Mouse (Mus musculus) embryonic facial prominence, embryonic 15.5 days (tissue): ENCODE measurements at regions not wholly inside any gene's neighbourhood (a gene's known extent, or its start where the extent isn't known, plus 50 kb on each side); places are given as distances from the start of the nearest gene placed in this dataset.

Experiments
- ATAC-seq: fragments of 200-750 bp; cut with Nextera tagmentation; 2 replicates; pipeline ENCODE4 v1.8.0; 2017; ENCODE audit warnings: low read depth, moderate TSS enrichment; ENCODE audit not compliant: insufficient number of reproducible peaks, low FRiP score, low TSS enrichment
- H3K27ac ChIP-seq: fragments of 300-500 bp; sonication (generic); replicated peaks from 2 replicates; pipeline ENCODE4 v1.5.1; 2015; ENCODE audit warnings: mild to moderate bottlenecking, inconsistent platforms
- H3K27me3 ChIP-seq: fragments of 300-500 bp; sonication (generic); 2 replicates; pipeline ENCODE4 v1.6.1; 2015; ENCODE audit warnings: inconsistent platforms
- H3K36me3 ChIP-seq: fragments of 300-500 bp; sonication (generic); 2 replicates; pipeline ENCODE4 v1.6.1; 2015; ENCODE audit warnings: mild to moderate bottlenecking, inconsistent platforms
- H3K4me1 ChIP-seq: fragments of 300-500 bp; sonication (generic); 2 replicates; pipeline ENCODE4 v1.6.1; 2015; ENCODE audit warnings: inconsistent platforms
- H3K4me2 ChIP-seq: fragments of 300-500 bp; sonication (generic); replicated peaks from 2 replicates; pipeline ENCODE4 v1.6.1; 2015; ENCODE audit warnings: mild to moderate bottlenecking, inconsistent platforms
- H3K4me3 ChIP-seq: fragments of 300-500 bp; sonication (generic); replicated peaks from 2 replicates; pipeline ENCODE4 v1.5.1; 2015; ENCODE audit warnings: mild to moderate bottlenecking, inconsistent platforms
- H3K9ac ChIP-seq: fragments of 300-500 bp; sonication (generic); 2 replicates; pipeline ENCODE4 v1.6.1; 2015; ENCODE audit warnings: inconsistent platforms
- H3K9me3 ChIP-seq: fragments of 300-500 bp; sonication (generic); replicated peaks from 2 replicates; pipeline ENCODE4 v1.6.1; 2016; ENCODE audit warnings: inconsistent platforms
- WGBS: fragments of 180-500 bp; shearing (Covaris S2); methylation state at CpG from one replicate; pipeline ENCODE4 v1.1.7; 2015; 5-methylcytosine and 5-hydroxymethylcytosine counted together

DNA sequence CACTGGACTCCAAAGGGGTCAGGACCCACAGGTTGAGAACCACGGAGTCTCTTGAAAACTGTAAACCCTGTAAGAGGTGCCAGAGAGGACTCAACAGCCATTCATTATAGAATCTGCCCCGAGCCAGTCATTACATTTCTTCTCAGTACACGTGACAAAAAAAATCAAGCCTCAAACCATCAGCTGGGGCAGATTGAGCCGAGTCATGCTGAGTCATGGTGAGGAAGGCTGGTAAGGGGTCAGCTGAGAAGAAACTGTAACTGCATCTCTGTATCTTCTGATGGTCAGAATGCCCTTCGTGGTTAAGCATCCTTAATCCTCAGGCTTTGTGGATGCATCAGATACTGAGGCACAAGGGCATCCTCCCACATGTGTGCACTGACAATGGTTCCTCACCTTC, 207.2 kb upstream of the Prok2 start:
- Histone ChIP-seq H3K4me2 (no peak overlapping the region), H3K27me3 (no peaks in the 10 kb centered on the region), H3K27ac (no peak overlapping the region), H3K36me3 (no peaks in the 10 kb centered on the region), H3K9ac (no peak overlapping the region), H3K4me3 (no peak overlapping the region), H3K4me1 (peaks cover 9% of the 10 kb centered on the region), H3K9me3 (no peaks in the 10 kb centered on the region)
- ATAC-seq = no peak
- WGBS = 72% methylated on average over 5 of the region's 5 CpGs

DNA sequence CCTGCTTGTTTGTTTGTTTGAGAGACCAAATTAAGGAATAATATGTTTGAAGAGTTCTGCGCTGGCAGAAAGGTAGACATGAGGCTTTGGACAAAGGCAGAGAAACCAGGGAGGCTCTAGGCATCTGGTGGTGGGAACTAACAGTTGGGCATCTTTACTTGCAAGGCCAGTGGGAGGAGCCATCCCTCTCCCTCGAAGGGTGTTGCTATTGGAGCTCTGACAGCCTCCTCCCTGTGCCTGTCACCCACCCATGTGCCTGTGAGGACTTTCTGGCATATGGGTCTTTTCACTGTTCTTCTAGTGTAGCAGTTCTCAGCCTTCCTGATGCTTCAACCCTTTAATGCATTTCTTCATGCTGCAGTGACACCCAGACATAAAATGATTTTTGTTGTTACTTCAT, 206.7 kb upstream of the Prok2 start:
- ATAC-seq = no peak
- WGBS = 52% methylated on average over 2 of the region's 2 CpGs
- H3K9me3 ChIP-seq = no peaks in the 10 kb centered on the region

DNA sequence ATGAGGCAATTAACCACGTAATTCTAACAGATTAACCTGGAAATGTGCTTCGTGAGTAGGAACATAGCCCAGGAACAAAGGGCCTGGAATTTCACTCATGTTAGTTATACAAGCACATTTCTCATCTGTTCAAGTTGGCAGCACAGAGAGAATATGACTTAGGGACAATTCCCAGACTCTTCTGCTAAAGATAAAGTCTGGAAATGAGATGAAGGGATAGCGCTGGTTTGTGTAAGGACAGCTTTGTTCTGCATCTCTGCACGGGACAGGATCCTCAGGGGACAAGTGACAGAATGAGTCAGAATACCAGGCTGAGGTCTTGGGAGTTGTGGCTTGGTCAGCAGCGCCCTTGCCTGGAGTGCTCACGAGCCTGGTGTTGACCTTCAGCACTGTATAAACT, 206.2 kb upstream of the Prok2 start:
- no peak for ATAC-seq
- no peaks in the 10 kb centered on the region for H3K9me3 ChIP-seq
- H3K27me3 ChIP-seq = no peaks in the 10 kb centered on the region
- H3K4me3 ChIP-seq = no peak overlapping the region
- H3K4me1 ChIP-seq = peaks cover 9% of the 10 kb centered on the region
- H3K27ac ChIP-seq = no peak overlapping the region
- 65% methylated on average over 6 of the region's 6 CpGs for WGBS
- no peaks in the 10 kb centered on the region for H3K36me3 ChIP-seq
- no peak overlapping the region for H3K4me2 ChIP-seq
- no peak overlapping the region for H3K9ac ChIP-seq

More for the DNA sequence above, 206.7 kb upstream of the Prok2 start:
- Histone ChIP-seq H3K27ac (no peak overlapping the region), H3K4me3 (no peak overlapping the region), H3K27me3 (no peaks in the 10 kb centered on the region), H3K4me2 (no peak overlapping the region), H3K36me3 (no peaks in the 10 kb centered on the region), H3K9ac (no peak overlapping the region), H3K4me1 (peaks cover 9% of the 10 kb centered on the region)

DNA sequence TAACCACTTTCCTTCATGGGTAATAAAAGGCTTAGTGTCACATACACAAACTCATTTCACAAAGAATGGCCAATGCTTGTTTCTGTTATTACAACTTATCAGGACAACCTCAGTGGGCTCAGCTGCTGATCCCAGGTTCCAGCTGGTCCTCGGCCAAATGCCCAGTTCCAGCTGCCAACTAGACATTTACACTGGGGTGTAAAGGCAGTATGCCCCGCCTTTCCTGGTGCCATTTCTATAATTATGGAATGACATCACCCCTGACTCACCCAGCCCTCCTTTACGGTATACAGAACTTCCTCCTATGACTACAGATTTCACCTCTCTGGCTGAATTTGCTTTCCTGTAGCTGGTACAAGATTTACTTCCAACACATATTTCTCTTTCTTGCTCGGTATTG, 205.4 kb upstream of the Prok2 start:
- WGBS = 66% methylated on average over 4 of the region's 4 CpGs
- Histone ChIP-seq H3K27me3 (no peaks in the 10 kb centered on the region), H3K36me3 (no peaks in the 10 kb centered on the region), H3K9ac (no peak overlapping the region), H3K27ac (no peak overlapping the region), H3K9me3 (no peaks in the 10 kb centered on the region), H3K4me2 (no peak overlapping the region), H3K4me3 (no peak overlapping the region), H3K4me1 (peaks cover 9% of the 10 kb centered on the region)
- ATAC-seq = no peak

DNA sequence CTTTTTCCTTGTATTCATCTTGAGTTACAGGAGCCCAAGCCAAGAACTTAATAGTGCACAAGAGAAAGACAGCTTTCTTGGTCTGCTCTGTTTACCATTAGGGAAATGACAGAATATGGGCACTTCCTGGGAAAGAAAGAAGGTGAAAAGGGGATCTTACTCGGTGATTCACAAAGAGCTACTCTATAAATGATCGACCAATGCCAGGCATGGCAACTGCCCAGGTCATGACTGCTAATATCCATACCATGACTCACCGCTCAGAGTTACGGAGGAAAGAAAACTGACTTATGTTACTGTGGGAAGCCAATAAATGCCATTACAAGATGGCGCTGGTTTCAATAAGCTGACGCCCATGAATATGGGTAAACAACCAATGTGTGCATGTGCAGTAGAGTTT, 204.1 kb upstream of the Prok2 start:
- no peaks in the 10 kb centered on the region for H3K9me3 ChIP-seq
- H3K4me2 ChIP-seq = no peak overlapping the region
- peaks cover 9% of the 10 kb centered on the region for H3K4me1 ChIP-seq
- H3K27ac ChIP-seq = no peak overlapping the region
- WGBS = 83% methylated on average over 6 of the region's 6 CpGs
- no peak overlapping the region for H3K9ac ChIP-seq
- H3K4me3 ChIP-seq = no peak overlapping the region
- no peak for ATAC-seq
- H3K27me3 ChIP-seq = no peaks in the 10 kb centered on the region
- no peaks in the 10 kb centered on the region for H3K36me3 ChIP-seq

DNA sequence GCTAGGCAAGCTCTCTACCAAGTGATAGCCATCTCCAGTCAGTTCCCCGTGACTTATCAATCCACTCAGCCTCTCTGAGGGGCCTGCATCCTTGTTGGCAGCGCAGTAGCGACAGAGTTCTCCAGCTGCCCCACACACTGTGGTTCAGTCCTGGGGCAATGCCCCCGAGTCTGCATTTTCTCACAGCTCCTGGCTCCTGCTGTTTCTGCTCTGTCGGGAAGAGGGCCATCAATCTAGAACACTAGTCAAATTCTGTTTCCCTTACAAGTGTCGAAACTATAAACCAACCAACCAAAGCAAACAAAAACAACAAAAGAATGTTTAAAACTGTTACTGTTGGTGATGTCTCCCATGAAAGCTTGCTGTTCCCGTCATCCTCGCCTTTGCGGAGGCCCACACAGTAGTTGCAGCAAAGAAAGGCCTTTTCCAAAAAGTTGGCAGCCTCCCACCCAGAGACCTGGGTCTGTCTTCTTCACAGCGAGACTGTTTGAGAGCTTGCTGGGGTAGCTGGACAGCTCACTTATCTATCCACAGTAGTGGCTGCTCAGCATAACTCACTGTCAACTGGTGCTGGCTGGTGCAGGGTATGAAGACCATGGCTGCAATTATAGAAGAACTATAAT, 201.9 kb upstream of the Prok2 start:
- H3K4me1 ChIP-seq = peaks cover 3% of the 10 kb centered on the region; the same call in 1 of the 2 replicates
- no peak for ATAC-seq
- no peak overlapping the region for H3K9ac ChIP-seq
- WGBS = 64% methylated on average over 10 of the region's 10 CpGs
- no peak overlapping the region for H3K4me3 ChIP-seq
- H3K27ac ChIP-seq = no peak overlapping the region
- no peaks in the 10 kb centered on the region for H3K27me3 ChIP-seq
- H3K4me2 ChIP-seq = no peak overlapping the region
- H3K36me3 ChIP-seq = no peaks in the 10 kb centered on the region
- no peaks in the 10 kb centered on the region for H3K9me3 ChIP-seq

DNA sequence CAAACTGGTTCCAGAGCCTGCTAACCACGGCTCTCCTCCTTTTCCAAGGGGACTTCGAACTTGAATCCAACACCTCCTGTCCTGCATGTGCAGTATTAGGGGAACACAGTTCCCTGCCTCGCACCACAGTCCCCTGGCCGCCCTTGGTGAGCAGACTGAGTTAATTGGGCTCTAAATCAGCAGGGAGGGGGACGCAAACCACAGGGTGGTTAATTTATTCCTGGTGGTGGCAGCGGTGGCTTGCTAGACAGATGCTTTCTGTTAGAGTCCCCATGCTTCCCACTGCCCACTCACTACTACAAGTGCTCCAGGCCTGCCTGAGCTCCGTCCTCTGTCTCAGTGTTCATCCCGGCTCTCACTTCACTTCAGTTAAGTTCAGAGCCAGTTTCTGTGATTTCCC, 198.0 kb upstream of the Prok2 start:
- H3K9ac ChIP-seq = no peak overlapping the region
- peaks cover 7% of the 10 kb centered on the region for H3K4me1 ChIP-seq
- no peak overlapping the region for H3K4me3 ChIP-seq
- no peaks in the 10 kb centered on the region for H3K27me3 ChIP-seq
- no peak overlapping the region for H3K27ac ChIP-seq
- ATAC-seq = no peak
- WGBS = 38% methylated on average over 8 of the region's 8 CpGs
- H3K36me3 ChIP-seq = no peaks in the 10 kb centered on the region
- H3K4me2 ChIP-seq = no peak overlapping the region
- no peaks in the 10 kb centered on the region for H3K9me3 ChIP-seq

DNA sequence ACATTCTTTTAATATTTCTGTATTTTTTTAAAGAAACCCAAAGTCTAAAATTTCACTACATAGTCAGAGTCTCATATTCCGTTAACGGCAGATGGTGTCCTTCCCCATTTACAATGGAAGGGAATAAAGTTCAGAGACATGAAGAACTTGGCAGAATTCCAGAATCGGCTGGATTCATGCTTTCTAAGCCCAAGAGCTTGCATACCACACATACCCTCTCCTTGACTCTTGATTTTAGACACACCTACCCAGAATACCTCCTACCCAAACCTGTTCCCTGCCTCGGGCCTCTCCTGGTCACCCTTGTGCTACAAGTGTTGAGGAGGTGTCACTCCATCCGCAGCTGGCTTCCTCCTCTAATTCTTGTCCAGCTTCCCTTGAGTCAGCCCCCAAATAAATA, 195.8 kb upstream of the Prok2 start:
- no peaks in the 10 kb centered on the region for H3K36me3 ChIP-seq
- H3K9me3 ChIP-seq = no peaks in the 10 kb centered on the region
- WGBS = 34% methylated on average over 5 of the region's 5 CpGs
- no peak overlapping the region for H3K4me2 ChIP-seq
- peaks cover 7% of the 10 kb centered on the region for H3K4me1 ChIP-seq
- no peak overlapping the region for H3K27ac ChIP-seq
- H3K27me3 ChIP-seq = no peaks in the 10 kb centered on the region
- H3K9ac ChIP-seq = no peak overlapping the region
- ATAC-seq = no peak
- H3K4me3 ChIP-seq = no peak overlapping the region

DNA sequence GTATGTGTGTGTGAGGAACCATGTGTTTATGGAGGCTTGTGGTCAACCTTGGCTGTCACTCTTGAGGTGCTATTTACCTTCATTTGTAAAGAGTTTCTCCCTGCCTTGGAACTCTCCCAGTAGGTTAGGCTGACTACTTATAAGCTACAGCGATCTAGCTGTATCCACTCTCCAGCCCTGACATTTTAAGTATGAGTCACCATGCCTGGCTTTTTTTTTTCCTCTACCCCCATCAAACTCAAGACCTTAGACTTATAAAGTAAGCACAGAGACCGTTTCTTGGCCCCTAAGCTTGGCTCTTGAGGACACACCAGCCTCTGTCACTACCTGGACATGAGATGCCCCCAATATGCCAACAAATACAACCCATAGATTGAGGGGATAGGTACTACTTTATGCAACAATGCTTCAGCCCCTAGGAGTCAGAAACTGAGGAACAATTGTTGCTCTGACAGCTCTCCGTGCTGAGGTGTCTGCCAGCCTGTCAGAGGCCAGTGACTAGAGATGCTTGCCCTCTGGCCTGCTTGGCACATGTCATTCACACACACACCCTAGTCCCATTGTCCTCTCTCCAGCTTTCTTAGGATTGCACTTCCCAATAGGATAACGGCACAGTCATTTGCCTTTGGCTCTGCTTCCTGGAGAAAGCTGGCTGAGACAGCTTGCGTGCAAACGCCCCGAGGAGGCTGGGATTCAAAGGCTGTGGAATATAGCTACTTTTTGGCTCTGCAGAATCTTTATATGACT, 193.8 kb upstream of the Prok2 start:
- Histone ChIP-seq H3K4me2 (no peak overlapping the region), H3K27me3 (no peaks in the 10 kb centered on the region), H3K36me3 (no peaks in the 10 kb centered on the region), H3K9ac (no peak overlapping the region), H3K27ac (no peak overlapping the region), H3K4me1 (peaks cover 7% of the 10 kb centered on the region), H3K4me3 (no peak overlapping the region), H3K9me3 (no peaks in the 10 kb centered on the region)
- ATAC-seq = no peak
- 58% methylated on average over 7 of the region's 7 CpGs for WGBS

DNA sequence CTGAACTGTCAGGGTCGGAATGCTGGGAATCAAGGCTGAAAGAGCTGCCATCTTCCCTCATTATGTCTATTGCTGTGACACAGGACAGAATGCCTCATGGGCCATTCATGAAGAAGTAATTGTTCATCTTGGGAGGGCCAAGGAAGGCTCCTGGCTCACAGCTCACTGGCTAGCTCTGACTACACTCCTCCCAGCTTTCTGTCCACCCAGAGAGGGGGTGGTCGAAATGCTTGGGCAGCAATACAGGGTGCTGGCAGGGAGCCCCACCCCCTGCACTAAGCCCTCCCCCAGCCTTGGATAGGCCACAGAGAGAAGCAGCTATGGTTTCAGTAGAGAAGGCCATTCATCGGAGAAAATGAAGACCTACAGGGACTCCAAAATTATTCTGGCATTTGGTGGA, 192.2 kb upstream of the Prok2 start:
- H3K4me2 ChIP-seq = no peak overlapping the region
- no peak for ATAC-seq
- H3K36me3 ChIP-seq = no peaks in the 10 kb centered on the region
- peaks cover 3% of the 10 kb centered on the region; the same call in 1 of the 2 replicates for H3K4me1 ChIP-seq
- no peak overlapping the region for H3K4me3 ChIP-seq
- H3K27me3 ChIP-seq = no peaks in the 10 kb centered on the region
- no peak overlapping the region for H3K27ac ChIP-seq
- H3K9ac ChIP-seq = no peak overlapping the region
- H3K9me3 ChIP-seq = no peaks in the 10 kb centered on the region
- 69% methylated on average over 3 of the region's 3 CpGs for WGBS

DNA sequence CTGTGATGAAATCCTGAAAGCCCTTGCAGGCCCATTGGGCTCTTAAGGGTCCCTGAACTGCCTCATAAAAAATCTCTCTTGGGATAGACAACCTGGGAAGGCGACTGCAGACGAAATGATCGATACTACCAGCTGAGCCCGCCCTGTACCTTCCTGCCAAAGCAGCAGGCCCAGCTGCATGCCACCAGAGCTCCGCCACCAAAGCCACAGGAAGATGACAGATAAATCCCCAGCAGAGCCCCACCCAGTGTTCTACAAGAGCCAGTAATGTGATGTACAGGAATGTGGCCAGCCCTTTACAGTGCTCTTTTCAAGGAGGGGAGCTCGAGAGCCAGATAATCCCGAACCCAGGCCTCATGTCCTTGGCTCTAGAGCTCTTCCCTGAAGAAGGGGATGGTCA, 183.7 kb upstream of the Prok2 start:
- H3K4me3 ChIP-seq = no peak overlapping the region

DNA sequence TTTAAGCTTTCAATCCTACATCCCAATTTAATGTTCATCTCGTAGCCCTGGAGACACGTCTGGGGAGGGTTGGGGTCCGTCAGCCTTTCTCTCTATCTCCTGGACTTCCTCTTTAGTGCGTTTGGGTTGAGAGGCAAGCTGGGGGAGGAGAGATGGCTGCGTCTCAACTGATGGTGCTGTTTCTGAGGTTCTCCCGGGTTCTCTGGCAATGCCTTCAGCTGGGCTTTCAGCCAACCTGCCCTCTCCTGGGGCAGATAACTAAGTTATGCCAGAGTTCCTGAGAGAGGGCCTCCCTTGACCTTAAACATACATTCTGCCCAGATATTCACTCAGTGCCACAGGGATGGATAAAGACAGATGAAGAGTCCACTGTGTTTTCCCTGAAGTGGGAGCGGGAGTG, 183.3 kb upstream of the Prok2 start:
- Histone ChIP-seq H3K9me3 (no peaks in the 10 kb centered on the region), H3K4me2 (no peak overlapping the region), H3K27ac (no peak overlapping the region), H3K9ac (no peak overlapping the region), H3K27me3 (no peaks in the 10 kb centered on the region), H3K4me1 (peaks cover 26% of the 10 kb centered on the region), H3K4me3 (no peak overlapping the region), H3K36me3 (no peaks in the 10 kb centered on the region)
- 47% methylated on average over 7 of the region's 7 CpGs for WGBS
- ATAC-seq = no peak

More for the DNA sequence above, 183.7 kb upstream of the Prok2 start:
- Histone ChIP-seq H3K9ac (no peak overlapping the region), H3K9me3 (no peaks in the 10 kb centered on the region), H3K27me3 (no peaks in the 10 kb centered on the region), H3K36me3 (no peaks in the 10 kb centered on the region), H3K4me2 (no peak overlapping the region), H3K27ac (no peak overlapping the region), H3K4me1 (peaks cover 21% of the 10 kb centered on the region)
- 56% methylated on average over 7 of the region's 7 CpGs for WGBS
- no peak for ATAC-seq
